8 mouse cellular contexts compared by ENCODE assay signal in genomic region chr11:116411582-116411981, GRCm38 (mm10). TPM values are rescaled to one million over a fixed set of nuclear protein-coding genes. Genes with fewer than 3 reads are reported as not detected.
DNase-seq lines count a peak whose midpoint lies in the region; ATAC-seq and TF ChIP-seq lines count a peak whose summit lies in the region.

No protein-coding gene starts in this region.

- no peak for TF ChIP-seq CTCF in heart, adult 2 months (IDR thresholded peaks at IDR 0.05)
- TF ChIP-seq CTCF in brain, embryonic 14.5 days (IDR thresholded peaks at IDR 0.05; ENCODE audit: borderline replicate concordance, extremely low read depth, insufficient read depth, insufficient read length), result no peak

- ATAC-seq in heart, embryonic 16.5 days (replicated peaks; ENCODE audit: extremely low read depth, insufficient read depth, low FRiP score), result no peak
- no peak for ATAC-seq in midbrain, embryonic 13.5 days

- 30% methylated on average over 6 of the region's 6 CpGs for WGBS in heart, embryonic 16.5 days
- WGBS in heart, adult 2 months, result 51% methylated on average over 6 of the region's 6 CpGs
- 7% methylated on average over 6 of the region's 6 CpGs for WGBS in hindbrain, embryonic 10.5 days
- WGBS in midbrain, embryonic 13.5 days, result 9% methylated on average over 6 of the region's 6 CpGs

- no peak for DNase-seq in heart, adult 2 months
- DNase-seq in brain, embryonic 14.5 days (ENCODE audit: low read depth), result peak; percentile 83
- no peak for DNase-seq in hindbrain, embryonic 10.5 days (ENCODE audit: low spot score)
- DNase-seq in layer of hippocampus, postnatal 10 days (ENCODE audit: low spot score in 2 of 2), result no peak
- DNase-seq in layer of hippocampus, adult 9-10 months (ENCODE audit: low spot score), result no peak
- no peak for DNase-seq in lung, postnatal 36 days

- H3K9me3 ChIP-seq in heart, embryonic 16.5 days (replicated peaks; ENCODE audit: control insufficient read depth, low read length), result no peaks in the 10 kb centered on the region
- no peaks in the 10 kb centered on the region for H3K9me3 ChIP-seq in hindbrain, embryonic 10.5 days
- H3K9me3 ChIP-seq in midbrain, embryonic 13.5 days, result no peaks in the 10 kb centered on the region

- H3K79me2 ChIP-seq in heart, adult 2 months (replicated peaks; ENCODE audit: control insufficient read depth, insufficient read depth, low read length), result no peaks in the 10 kb centered on the region; the same call in 1 of the 2 replicates

- no peaks in the 10 kb centered on the region; the same call in 1 of the 2 replicates for H3K27me3 ChIP-seq in heart, embryonic 16.5 days (ENCODE audit: control insufficient read depth, insufficient read depth, low read length)
- H3K27me3 ChIP-seq in heart, adult 2 months (ENCODE audit: control insufficient read depth, insufficient read depth, low read length), result peaks cover 2% of the 10 kb centered on the region; the same call in 1 of the 2 replicates
- peaks cover 37% of the 10 kb centered on the region for H3K27me3 ChIP-seq in hindbrain, embryonic 10.5 days (ENCODE audit: insufficient read depth, poor library complexity, severe bottlenecking)
- H3K27me3 ChIP-seq in midbrain, embryonic 13.5 days, result no peaks in the 10 kb centered on the region

- peaks cover 14% of the 10 kb centered on the region for H3K4me1 ChIP-seq in heart, embryonic 16.5 days (ENCODE audit: control insufficient read depth, insufficient read depth, low read length)
- peaks cover 2% of the 10 kb centered on the region for H3K4me1 ChIP-seq in heart, adult 2 months (ENCODE audit: control insufficient read depth, insufficient read depth, low read length)
- peaks cover 34% of the 10 kb centered on the region for H3K4me1 ChIP-seq in hindbrain, embryonic 10.5 days (replicated peaks)
- peaks cover 23% of the 10 kb centered on the region for H3K4me1 ChIP-seq in midbrain, embryonic 13.5 days (replicated peaks)

- H3K9ac ChIP-seq in heart, embryonic 16.5 days (ENCODE audit: low read length), result peak overlapping the region; percentile 25; the same call in 1 of the 2 replicates
- no peak overlapping the region for H3K9ac ChIP-seq in heart, adult 2 months (ENCODE audit: low read depth, low read length)
- peak overlapping the region; percentile 97 for H3K9ac ChIP-seq in midbrain, embryonic 13.5 days (replicated peaks)

- H3K27ac ChIP-seq in heart, embryonic 16.5 days (ENCODE audit: low read length), result no peak overlapping the region
- no peak overlapping the region for H3K27ac ChIP-seq in heart, adult 2 months
- H3K27ac ChIP-seq in hindbrain, embryonic 10.5 days, result 0 out of 2 replicates have a peak overlapping the region, but pooled peaks have one; percentile 29
- H3K27ac ChIP-seq in midbrain, embryonic 13.5 days, result peak overlapping the region; percentile 94

- no peak for TF ChIP-seq POLR2A in heart, adult 2 months (IDR thresholded peaks at IDR 0.05; ENCODE audit: insufficient read depth, low read depth, low read length)
- no peak for TF ChIP-seq POLR2A in brain, embryonic 14.5 days (IDR thresholded peaks at IDR 0.05; ENCODE audit: borderline replicate concordance, extremely low read depth, insufficient read depth, insufficient read length, poor library complexity, severe bottlenecking)

- peak overlapping the region; percentile 100 for H3K4me2 ChIP-seq in heart, embryonic 16.5 days (ENCODE audit: low read depth, low read length)
- peak overlapping the region; percentile 95 for H3K4me2 ChIP-seq in midbrain, embryonic 13.5 days (replicated peaks)

- intact Hi-C loops in heart, adult 2 months (cut with DNase I), result no loop called here

- peak overlapping the region; percentile 83 for H3K4me3 ChIP-seq in heart, embryonic 16.5 days (ENCODE audit: low read length)
- H3K4me3 ChIP-seq in heart, adult 2 months, result no peak overlapping the region
- H3K4me3 ChIP-seq in hindbrain, embryonic 10.5 days, result peak overlapping the region; percentile 84
- H3K4me3 ChIP-seq in midbrain, embryonic 13.5 days (replicated peaks), result peak overlapping the region; percentile 69

- no peak for TF ChIP-seq EP300 in heart, adult 2 months (IDR thresholded peaks at IDR 0.05; ENCODE audit: insufficient read depth, low read depth, low read length)

- H3K36me3 ChIP-seq in heart, embryonic 16.5 days (ENCODE audit: control insufficient read depth, insufficient read depth), result no peaks in the 10 kb centered on the region
- H3K36me3 ChIP-seq in heart, adult 2 months (ENCODE audit: control insufficient read depth, insufficient read depth, low read length), result no peaks in the 10 kb centered on the region
- peaks cover 6% of the 10 kb centered on the region; the same call in 1 of the 2 replicates for H3K36me3 ChIP-seq in hindbrain, embryonic 10.5 days
- H3K36me3 ChIP-seq in midbrain, embryonic 13.5 days, result no peaks in the 10 kb centered on the region; the same call in 1 of the 2 replicates

RNA-seq across cellular contexts. Expression of gene Rnf157, which starts 1.2 kb away (rescaled TPM):
- 7.8 and 11.6 TPM in 2 replicates for polyA plus RNA-seq in heart, embryonic 16.5 days (2015; fragmentation: Nextera tagmentation; extraction: Ambion mirVana)
- 1 to 10 TPM; 6.0 to 7.2 TPM for total RNA-seq in heart, adult 2 months (2021)
- 3.0 and 5.7 TPM in 2 replicates for polyA plus RNA-seq in heart, adult 2 months (2012; rRNA removed)
- 59.5 and 97.3 TPM in 2 replicates for polyA plus RNA-seq in brain, embryonic 14.5 days (2012; rRNA removed)
- polyA plus RNA-seq in hindbrain, embryonic 10.5 days (2016; fragmentation: Nextera tagmentation; extraction: Ambion mirVana), result 9.5 and 16.9 TPM in 2 replicates
- polyA plus RNA-seq in midbrain, embryonic 13.5 days (2015; fragmentation: Nextera tagmentation; extraction: Ambion mirVana), result 25.7 and 31.3 TPM in 2 replicates
- 100 to 1,000 TPM; 184 to 186 TPM for total RNA-seq in layer of hippocampus, postnatal 10 days (2021)

RNA-seq across cellular contexts. Expression of gene Ubald2, which starts 22.3 kb away (rescaled TPM):
- 29.2 and 35.4 TPM in 2 replicates for polyA plus RNA-seq in heart, embryonic 16.5 days (2015; fragmentation: Nextera tagmentation; extraction: Ambion mirVana)
- 10 to 100 TPM; 29.2 to 34.1 TPM for total RNA-seq in heart, adult 2 months (2021)
- 45.5 and 80.1 TPM in 2 replicates for polyA plus RNA-seq in heart, adult 2 months (2012; rRNA removed)
- 203 and 296 TPM in 2 replicates for polyA plus RNA-seq in brain, embryonic 14.5 days (2012; rRNA removed)
- polyA plus RNA-seq in hindbrain, embryonic 10.5 days (2016; fragmentation: Nextera tagmentation; extraction: Ambion mirVana), result 45.8 and 84.5 TPM in 2 replicates
- 47.7 and 50.3 TPM in 2 replicates for polyA plus RNA-seq in midbrain, embryonic 13.5 days (2015; fragmentation: Nextera tagmentation; extraction: Ambion mirVana)
- 10 to 100 TPM; 35.7 to 46.1 TPM for total RNA-seq in layer of hippocampus, postnatal 10 days (2021)

RNA-seq across cellular contexts. Expression of gene Qrich2, which starts 54.5 kb away (rescaled TPM):
- 0.07 TPM in 1 of 2 replicates, not detected in the other for polyA plus RNA-seq in heart, embryonic 16.5 days (2015; fragmentation: Nextera tagmentation; extraction: Ambion mirVana)
- not detected for total RNA-seq in heart, adult 2 months (2021)
- polyA plus RNA-seq in heart, adult 2 months (2012; rRNA removed), result 0.18 and 0.23 TPM in 2 replicates
- 0.14 and 0.15 TPM in 2 replicates for polyA plus RNA-seq in brain, embryonic 14.5 days (2012; rRNA removed)
- 0.16 and 0.20 TPM in 2 replicates for polyA plus RNA-seq in hindbrain, embryonic 10.5 days (2016; fragmentation: Nextera tagmentation; extraction: Ambion mirVana)
- polyA plus RNA-seq in midbrain, embryonic 13.5 days (2015; fragmentation: Nextera tagmentation; extraction: Ambion mirVana), result not detected in 2 replicates
- under 1 TPM in 1 of 2 experiments, not detected in 1; 0.18 TPM for total RNA-seq in layer of hippocampus, postnatal 10 days (2021)

Comparison
In these comparisons a context has a peak if more than half of its experiments do, and no peak if none do; other contexts are left out.
1. H3K27ac ChIP-seq: peak in hindbrain, embryonic 10.5 days (single experiment) and midbrain, embryonic 13.5 days (single experiment); none in heart, embryonic 16.5 days (single experiment) and heart, adult 2 months (single experiment).